In genomic region chr16:33193649-33194048, GRCm38 (mm10) we compare ENCODE assay signal across 9 mouse cellular contexts. TPM values are rescaled to one million over a fixed set of nuclear protein-coding genes. Genes with fewer than 3 reads are reported as not detected.
A peak's percentile ranks its signal among the peaks of the same experiment; 100 is the strongest.
DNase-seq lines count a peak whose midpoint lies in the region; ATAC-seq and TF ChIP-seq lines count a peak whose summit lies in the region.
"Had no signal": no experiment of that assay in that cellular context is flagged by ENCODE, and none has a peak within 500 bp of the region (broad histone marks: within the 10 kb centered on the region; RNA-seq: fewer than 3 reads in every experiment).

No protein-coding gene starts in this region.

- no peaks in the 10 kb centered on the region for H3K27me3 ChIP-seq in heart, postnatal 0 days (ENCODE audit: control insufficient read depth, insufficient read depth, low read length)
- no peaks in the 10 kb centered on the region for H3K27me3 ChIP-seq in heart, embryonic 10.5 days (ENCODE audit: insufficient read depth, poor library complexity, severe bottlenecking)
- no peaks in the 10 kb centered on the region for H3K27me3 ChIP-seq in forebrain, embryonic 14.5 days (replicated peaks; ENCODE audit: control insufficient read depth, insufficient read depth, low read length)
- no peaks in the 10 kb centered on the region for H3K27me3 ChIP-seq in midbrain, embryonic 15.5 days (replicated peaks)
- H3K27me3 ChIP-seq: embryonic facial prominence, embryonic 13.5 days had no signal

- ATAC-seq in heart, postnatal 0 days (ENCODE audit: insufficient read depth, low read depth), result peak; percentile 65
- peak; percentile 66; the same call in 1 of the 2 replicates for ATAC-seq in forebrain, embryonic 14.5 days
- ATAC-seq in midbrain, embryonic 15.5 days (replicated peaks), result 0 out of 2 replicates have a peak, but pooled peaks have one; percentile 45

- no peak overlapping the region for H3K9ac ChIP-seq in heart, postnatal 0 days (replicated peaks; ENCODE audit: low read depth, low read length)
- no peak overlapping the region for H3K9ac ChIP-seq in forebrain, embryonic 14.5 days (ENCODE audit: low read length)
- no peak overlapping the region for H3K9ac ChIP-seq in midbrain, embryonic 15.5 days
- H3K9ac ChIP-seq: embryonic facial prominence, embryonic 13.5 days had no signal

- no peaks in the 10 kb centered on the region for H3K9me3 ChIP-seq in heart, postnatal 0 days (replicated peaks; ENCODE audit: control insufficient read depth, low read length)
- no peaks in the 10 kb centered on the region for H3K9me3 ChIP-seq in heart, embryonic 10.5 days
- H3K9me3 ChIP-seq in forebrain, embryonic 14.5 days (replicated peaks; ENCODE audit: control insufficient read depth, low read length), result no peaks in the 10 kb centered on the region
- no peaks in the 10 kb centered on the region for H3K9me3 ChIP-seq in midbrain, embryonic 15.5 days
- H3K9me3 ChIP-seq: embryonic facial prominence, embryonic 13.5 days had no signal

- peaks cover 18% of the 10 kb centered on the region for H3K36me3 ChIP-seq in heart, postnatal 0 days (replicated peaks; ENCODE audit: control insufficient read depth, insufficient read depth, low read length)
- H3K36me3 ChIP-seq in heart, embryonic 10.5 days, result peaks cover 10% of the 10 kb centered on the region
- H3K36me3 ChIP-seq in forebrain, embryonic 14.5 days (ENCODE audit: control insufficient read depth, insufficient read depth, low read length), result peaks cover 10% of the 10 kb centered on the region; the same call in 1 of the 2 replicates
- H3K36me3 ChIP-seq in midbrain, embryonic 15.5 days (replicated peaks), result 0 out of 2 replicates have a peak, but pooled peaks cover 2% of the 10 kb centered on the region

- TF ChIP-seq CTCF in heart, postnatal 0 days (IDR thresholded peaks at IDR 0.05; ENCODE audit: low read depth), result peak; percentile 83

- peaks cover 8% of the 10 kb centered on the region; the same call in 1 of the 2 replicates for H3K4me1 ChIP-seq in heart, postnatal 0 days (ENCODE audit: control insufficient read depth, insufficient read depth)
- no peaks in the 10 kb centered on the region for H3K4me1 ChIP-seq in heart, embryonic 10.5 days
- no peaks in the 10 kb centered on the region for H3K4me1 ChIP-seq in forebrain, embryonic 14.5 days (ENCODE audit: control insufficient read depth, insufficient read depth, low read length)
- peaks cover 10% of the 10 kb centered on the region for H3K4me1 ChIP-seq in midbrain, embryonic 15.5 days

- DNase-seq in heart, postnatal 0 days (ENCODE audit: low spot score), result peak; percentile 75
- DNase-seq in heart, embryonic 10.5 days (ENCODE audit: low spot score), result no peak
- peak; percentile 57 for DNase-seq in CD4-positive helper T cell, adult 2 months (ENCODE audit: low read depth, low spot score)
- DNase-seq in adrenal gland, postnatal 36 days, result peak; percentile 53 to 66
- peak; percentile 81 for DNase-seq in forebrain, embryonic 14.5 days (ENCODE audit: low spot score)
- peak; percentile 40 to 64 for DNase-seq in layer of hippocampus, postnatal 14 days (ENCODE audit: low spot score in 2 of 2)
- no peak for DNase-seq in urinary bladder, postnatal 10 days (ENCODE audit: low spot score)

- H3K4me2 ChIP-seq in heart, postnatal 0 days (ENCODE audit: low read depth, low read length), result no peak overlapping the region
- H3K4me2 ChIP-seq in forebrain, embryonic 14.5 days (ENCODE audit: low read length), result no peak overlapping the region
- H3K4me2 ChIP-seq in midbrain, embryonic 15.5 days, result no peak overlapping the region
- H3K4me2 ChIP-seq: embryonic facial prominence, embryonic 13.5 days had no signal

- H3K27ac ChIP-seq in heart, postnatal 0 days (ENCODE audit: low read depth), result no peak overlapping the region
- H3K27ac ChIP-seq in heart, embryonic 10.5 days, result no peak overlapping the region
- no peak overlapping the region for H3K27ac ChIP-seq in forebrain, embryonic 14.5 days (ENCODE audit: low read depth, low read length)
- no peak overlapping the region for H3K27ac ChIP-seq in midbrain, embryonic 15.5 days
- H3K27ac ChIP-seq: embryonic facial prominence, embryonic 13.5 days had no signal

- TF ChIP-seq EP300 in heart, postnatal 0 days (IDR thresholded peaks at IDR 0.05; ENCODE audit: low read depth), result no peak

- 28% methylated on average over 2 of the region's 2 CpGs for WGBS in heart, postnatal 0 days
- WGBS in heart, embryonic 10.5 days, result 52% methylated on average over 2 of the region's 2 CpGs
- WGBS in forebrain, embryonic 14.5 days, result 35% methylated on average over 2 of the region's 2 CpGs
- WGBS in midbrain, embryonic 15.5 days, result 33% methylated on average over 2 of the region's 2 CpGs

- H3K4me3 ChIP-seq in heart, postnatal 0 days (ENCODE audit: low read depth, low read length), result no peak overlapping the region
- H3K4me3 ChIP-seq in heart, embryonic 10.5 days, result no peak overlapping the region
- no peak overlapping the region for H3K4me3 ChIP-seq in forebrain, embryonic 14.5 days (ENCODE audit: low read depth, low read length)
- H3K4me3 ChIP-seq in midbrain, embryonic 15.5 days, result no peak overlapping the region
- H3K4me3 ChIP-seq: embryonic facial prominence, embryonic 13.5 days had no signal

RNA-seq across cellular contexts. Expression of gene Osbpl11, which starts 8.8 kb away (rescaled TPM):
- total RNA-seq in heart, postnatal 0 days (2014; rRNA removed; ENCODE audit: low replicate concordance), result 18.0 and 20.3 TPM in 2 replicates
- polyA plus RNA-seq in heart, postnatal 0 days (2015; fragmentation: Nextera tagmentation; extraction: Ambion mirVana), result 9.9 and 10.4 TPM in 2 replicates
- 15.9 and 18.1 TPM in 2 replicates for polyA plus RNA-seq in heart, embryonic 10.5 days (2016; fragmentation: Nextera tagmentation; extraction: Ambion mirVana)
- 10 to 100 TPM; 42.6 to 44.9 TPM for total RNA-seq in adrenal gland, postnatal 36 days (2021)
- 14.3 and 16.4 TPM in 2 replicates for polyA plus RNA-seq in forebrain, embryonic 14.5 days (2014; fragmentation: Nextera tagmentation; extraction: Ambion mirVana)
- 10 to 100 TPM; 22.2 to 24.5 TPM for total RNA-seq in layer of hippocampus, postnatal 14 days (2021)
- polyA plus RNA-seq in midbrain, embryonic 15.5 days (2015; fragmentation: Nextera tagmentation; extraction: Ambion mirVana), result 20.0 and 21.4 TPM in 2 replicates

RNA-seq across cellular contexts. Expression of gene Snx4, which starts 57.6 kb away (rescaled TPM):
- total RNA-seq in heart, postnatal 0 days (2014; rRNA removed; ENCODE audit: low replicate concordance), result 62.4 and 68.5 TPM in 2 replicates
- 69.8 and 73.0 TPM in 2 replicates for polyA plus RNA-seq in heart, postnatal 0 days (2015; fragmentation: Nextera tagmentation; extraction: Ambion mirVana)
- 83.2 and 84.9 TPM in 2 replicates for polyA plus RNA-seq in heart, embryonic 10.5 days (2016; fragmentation: Nextera tagmentation; extraction: Ambion mirVana)
- 10 to 100 TPM; 43.9 to 56.5 TPM for total RNA-seq in adrenal gland, postnatal 36 days (2021)
- 84.1 and 87.5 TPM in 2 replicates for polyA plus RNA-seq in forebrain, embryonic 14.5 days (2014; fragmentation: Nextera tagmentation; extraction: Ambion mirVana)
- total RNA-seq in layer of hippocampus, postnatal 14 days (2021), result 10 to 100 TPM; 47.2 to 50.5 TPM
- 82.5 and 85.3 TPM in 2 replicates for polyA plus RNA-seq in midbrain, embryonic 15.5 days (2015; fragmentation: Nextera tagmentation; extraction: Ambion mirVana)

Comparison
In these comparisons a context has a peak if more than half of its experiments do, and no peak if none do; other contexts are left out.
1. DNase-seq: peak in heart, postnatal 0 days (single experiment), CD4-positive helper T cell, adult 2 months (single experiment), adrenal gland, postnatal 36 days (2 of 2), forebrain, embryonic 14.5 days (single experiment) and layer of hippocampus, postnatal 14 days (2 of 2); none in heart, embryonic 10.5 days (single experiment) and urinary bladder, postnatal 10 days (single experiment).
2. Peak in every context shown above with its lines, with median percentiles within 50 percentile points of each other: ATAC-seq.